7 mouse cellular contexts compared by ENCODE assay signal in the genomic region with DNA sequence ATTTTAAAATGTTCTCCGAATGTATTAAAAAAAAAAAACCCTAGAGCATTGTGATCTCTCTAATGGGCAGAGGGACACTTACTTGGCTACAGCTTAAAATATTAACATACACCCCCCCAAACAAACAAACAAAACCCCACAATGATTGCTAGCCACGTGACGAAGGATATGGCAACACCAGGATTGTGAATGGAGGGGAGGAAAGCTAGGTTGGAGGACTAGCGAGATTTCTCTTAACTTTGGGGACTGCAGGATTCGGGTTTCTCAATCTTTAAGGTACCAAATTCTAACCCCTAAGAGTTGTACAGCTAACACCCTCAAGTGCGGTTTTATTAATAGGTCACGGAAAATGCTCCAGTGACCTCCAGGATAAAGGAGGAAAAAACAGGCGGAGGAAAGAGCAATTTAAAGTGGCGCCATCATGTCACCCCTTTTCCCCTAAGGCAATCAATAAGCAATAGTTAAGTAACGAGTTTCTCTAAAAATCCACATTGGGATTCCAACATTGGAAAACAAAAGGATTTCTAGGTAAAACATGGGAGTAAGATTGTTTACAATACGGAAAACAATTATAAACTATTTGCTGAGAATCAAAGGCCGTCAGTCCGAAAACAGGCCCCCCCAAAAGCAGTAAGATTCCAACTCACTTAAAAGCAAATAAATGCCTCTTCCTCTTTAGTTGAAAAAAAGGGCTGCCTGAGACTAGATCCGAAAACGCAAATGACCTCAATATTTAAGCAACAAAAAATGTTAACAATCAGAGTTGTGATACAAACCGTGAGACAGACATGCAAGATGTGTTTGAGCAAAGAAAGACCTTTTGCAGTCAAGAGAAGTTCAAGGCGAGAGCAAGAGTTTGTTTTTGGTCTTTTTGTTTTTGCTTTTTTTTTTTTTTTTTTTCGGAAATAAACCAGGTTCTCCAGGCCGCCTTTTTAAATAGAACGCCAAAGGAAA. TPM values are rescaled to one million over a fixed set of nuclear protein-coding genes. Genes with fewer than 3 reads are reported as not detected.
DNase-seq lines count a peak whose midpoint lies in the region; ATAC-seq and TF ChIP-seq lines count a peak whose summit lies in the region.

No protein-coding gene starts in this region.

- ATAC-seq in embryonic facial prominence, embryonic 13.5 days (ENCODE audit: insufficient number of reproducible peaks, insufficient read depth, low FRiP score, low TSS enrichment, low read depth), result no peak
- ATAC-seq in intestine, postnatal 0 days, result no peak
- no peak for ATAC-seq in midbrain, embryonic 15.5 days (replicated peaks)

- peak overlapping the region; percentile 99 for H3K9ac ChIP-seq in embryonic facial prominence, embryonic 13.5 days
- peak overlapping the region; percentile 100 for H3K9ac ChIP-seq in intestine, postnatal 0 days (ENCODE audit: low read depth, low read length)
- peak overlapping the region; percentile 99 for H3K9ac ChIP-seq in midbrain, embryonic 15.5 days

- H3K27me3 ChIP-seq in embryonic facial prominence, embryonic 13.5 days, result no peaks in the 10 kb centered on the region
- H3K27me3 ChIP-seq in intestine, postnatal 0 days (replicated peaks; ENCODE audit: control insufficient read depth, insufficient read depth, low read length), result no peaks in the 10 kb centered on the region
- H3K27me3 ChIP-seq in midbrain, embryonic 15.5 days (replicated peaks), result no peaks in the 10 kb centered on the region

- no peaks in the 10 kb centered on the region for H3K36me3 ChIP-seq in embryonic facial prominence, embryonic 13.5 days
- no peaks in the 10 kb centered on the region for H3K36me3 ChIP-seq in intestine, postnatal 0 days (ENCODE audit: control insufficient read depth, insufficient read depth)
- H3K36me3 ChIP-seq in midbrain, embryonic 15.5 days (replicated peaks), result no peaks in the 10 kb centered on the region

- WGBS in embryonic facial prominence, embryonic 13.5 days, result under 1% methylated on average over 20 of the region's 20 CpGs
- WGBS in intestine, postnatal 0 days, result under 1% methylated on average over 20 of the region's 20 CpGs
- WGBS in midbrain, embryonic 15.5 days, result under 1% methylated on average over 20 of the region's 20 CpGs

- peak overlapping the region; percentile 100 for H3K27ac ChIP-seq in embryonic facial prominence, embryonic 13.5 days
- peak overlapping the region; percentile 100 for H3K27ac ChIP-seq in intestine, postnatal 0 days (ENCODE audit: low read depth, low read length)
- H3K27ac ChIP-seq in midbrain, embryonic 15.5 days, result peak overlapping the region; percentile 100

- H3K4me2 ChIP-seq in embryonic facial prominence, embryonic 13.5 days, result peak overlapping the region; percentile 77
- peak overlapping the region; percentile 77 for H3K4me2 ChIP-seq in intestine, postnatal 0 days (replicated peaks; ENCODE audit: low read depth)
- H3K4me2 ChIP-seq in midbrain, embryonic 15.5 days, result peak overlapping the region; percentile 74

- no peak for TF ChIP-seq CTCF in intestine, postnatal 0 days (IDR thresholded peaks at IDR 0.05; ENCODE audit: low read depth)

- DNase-seq in 3134 (ENCODE audit: extremely low read depth, insufficient read length, low spot score) (peak; percentile 11), A20 (ENCODE audit: low read depth, low spot score) (peak; percentile 53)
- no peak for DNase-seq in T-cell, adult 2 months (ENCODE audit: low spot score)
- no peak for DNase-seq in spleen, adult 12 weeks (ENCODE audit: low spot score)

- H3K9me3 ChIP-seq in embryonic facial prominence, embryonic 13.5 days, result no peaks in the 10 kb centered on the region
- H3K9me3 ChIP-seq in intestine, postnatal 0 days (ENCODE audit: control insufficient read depth), result no peaks in the 10 kb centered on the region
- H3K9me3 ChIP-seq in midbrain, embryonic 15.5 days, result no peaks in the 10 kb centered on the region

- peaks cover 11% of the 10 kb centered on the region for H3K4me1 ChIP-seq in embryonic facial prominence, embryonic 13.5 days
- no peaks in the 10 kb centered on the region for H3K4me1 ChIP-seq in intestine, postnatal 0 days (replicated peaks; ENCODE audit: control insufficient read depth, insufficient read depth, low read length)
- peaks cover 31% of the 10 kb centered on the region for H3K4me1 ChIP-seq in midbrain, embryonic 15.5 days

- peak overlapping the region; percentile 76 for H3K4me3 ChIP-seq in embryonic facial prominence, embryonic 13.5 days
- peak overlapping the region; percentile 96 for H3K4me3 ChIP-seq in intestine, postnatal 0 days (ENCODE audit: low read depth, low read length)
- peak overlapping the region; percentile 90 for H3K4me3 ChIP-seq in midbrain, embryonic 15.5 days

RNA-seq across cellular contexts. Expression of a gene that starts 27.9 kb away (rescaled TPM):
- polyA plus RNA-seq in embryonic facial prominence, embryonic 13.5 days (2015; fragmentation: Nextera tagmentation; extraction: Ambion mirVana), result 29.9 and 32.0 TPM in 2 replicates
- 8.1 and 9.0 TPM in 2 replicates for polyA plus RNA-seq in intestine, postnatal 0 days (2015; fragmentation: Nextera tagmentation; extraction: Ambion mirVana)
- 31.0 and 31.1 TPM in 2 replicates for polyA plus RNA-seq in midbrain, embryonic 15.5 days (2015; fragmentation: Nextera tagmentation; extraction: Ambion mirVana)

Comparison
In these comparisons a context has a peak if more than half of its experiments do, and no peak if none do; other contexts are left out.
1. DNase-seq: peak in 3134 (single experiment) and A20 (single experiment); none in T-cell, adult 2 months (single experiment) and spleen, adult 12 weeks (single experiment).
2. Peak in every context shown above with its lines, with median percentiles within 50 percentile points of each other: H3K27ac ChIP-seq, H3K4me2 ChIP-seq, H3K4me3 ChIP-seq and H3K9ac ChIP-seq.